Mouse (Mus musculus): ENCODE results near the gene Csmd2. TPM values are rescaled to one million over a fixed set of nuclear protein-coding genes. Genes with fewer than 3 reads are reported as not detected.

Gene Csmd2
- polyA plus RNA-seq, 1 experiment from 2014 or later: 4.3 TPM

Other genes starting within 250 kb of the Csmd2 start
- 0.33 and 0.36 TPM in 2 replicates for gene CK137956, start 16.9 kb upstream of the Csmd2 start, polyA plus RNA-seq (2016; fragmentation: Nextera tagmentation; extraction: Ambion mirVana)

Data from forebrain, embryonic 12.5 days (tissue).